Mouse (Mus musculus) lung, adult 2 months (tissue): ENCODE measurements around the gene Grcc10.

ENCODE experiments used
- CTCF ChIP-seq: fragments of 200-500 bp; IDR thresholded peaks from 2 replicates; pipeline ENCODE4 v1.5.1; 2011; ENCODE audit warnings: mild to moderate bottlenecking, low read length, control low read depth; ENCODE audit not compliant: insufficient read depth
- POLR2A ChIP-seq: fragments of 200-500 bp; IDR thresholded peaks from 2 replicates; pipeline ENCODE4 v1.6.1; 2011; ENCODE audit warnings: low read depth, mild to moderate bottlenecking, control low read depth, low read length, borderline replicate concordance; ENCODE audit errors: extremely low read depth

- no peak for TF ChIP-seq CTCF
- no peak for TF ChIP-seq POLR2A
Measured at GRCm38 (mm10) chr6:124728621-124729020, 12.6 kb downstream of the Grcc10 start.
